Mouse (Mus musculus): ENCODE data around the gene Cux1.

- TF ChIP-seq CTCF (IDR thresholded peaks at IDR 0.05; ENCODE audit: insufficient read depth, low read depth, low read length), result no peak
- no peak for TF ChIP-seq POLR2A (IDR thresholded peaks at IDR 0.05; ENCODE audit: insufficient read depth, low read depth, low read length)
These were observed 365.5 kb downstream of the Cux1 start for GRCm38 (mm10) chr5:136201832-136202231.

Measured in olfactory bulb, adult 2 months (tissue).